Mouse (Mus musculus): ENCODE data around the gene Gpr15. TPM values are rescaled to one million over a fixed set of nuclear protein-coding genes. Genes with fewer than 3 reads are reported as not detected.

Gene Gpr15
- polyA plus RNA-seq, 1 experiment: not detected

DNA sequence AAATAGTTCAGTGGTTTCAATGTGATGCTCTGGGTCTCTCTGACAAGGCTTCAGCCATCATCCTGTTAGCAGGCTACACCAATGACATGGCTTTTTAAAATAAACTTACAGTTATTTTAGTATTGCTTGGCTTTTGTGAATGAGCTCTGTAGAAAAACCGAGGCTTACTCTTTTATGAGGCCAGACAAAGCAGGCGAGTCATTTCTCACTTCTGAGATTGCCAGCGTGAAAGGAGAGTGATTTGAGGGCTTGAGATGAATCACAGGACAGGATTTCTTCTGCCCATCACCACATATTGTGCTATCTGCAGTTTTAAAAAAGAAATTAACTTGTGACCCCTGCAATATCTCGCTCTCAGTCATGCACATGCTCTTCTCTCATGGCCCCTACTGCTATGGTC lies 3.9 kb downstream of the Gpr15 start:
- H3K9ac ChIP-seq (ENCODE audit: low read depth, poor library complexity, severe bottlenecking): no peak overlapping the region
- no peak overlapping the region for H3K4me3 ChIP-seq (ENCODE audit: low read depth, low read length)
- no peak overlapping the region for H3K27ac ChIP-seq (ENCODE audit: insufficient read depth, low read length)
- H3K4me1 ChIP-seq (ENCODE audit: control insufficient read depth, insufficient read depth, low read length): no peaks in the 10 kb centered on the region
- H3K36me3 ChIP-seq (ENCODE audit: control insufficient read depth, insufficient read depth, low read length, poor library complexity, severe bottlenecking): no peaks in the 10 kb centered on the region
- TF ChIP-seq POLR2A (IDR thresholded peaks at IDR 0.05; ENCODE audit: insufficient read depth, low read length): no peak
- no peak for TF ChIP-seq CTCF (IDR thresholded peaks at IDR 0.05; ENCODE audit: low read depth, low read length)
- no peak for TF ChIP-seq EP300 (IDR thresholded peaks at IDR 0.05; ENCODE audit: insufficient read depth, low read depth, low read length)
- no peaks in the 10 kb centered on the region for H3K9me3 ChIP-seq (replicated peaks; ENCODE audit: control insufficient read depth, insufficient read depth, low read length, poor library complexity, severe bottlenecking)
- no peaks in the 10 kb centered on the region for H3K27me3 ChIP-seq (ENCODE audit: control insufficient read depth, insufficient read depth, low read length, poor library complexity, severe bottlenecking)

DNA sequence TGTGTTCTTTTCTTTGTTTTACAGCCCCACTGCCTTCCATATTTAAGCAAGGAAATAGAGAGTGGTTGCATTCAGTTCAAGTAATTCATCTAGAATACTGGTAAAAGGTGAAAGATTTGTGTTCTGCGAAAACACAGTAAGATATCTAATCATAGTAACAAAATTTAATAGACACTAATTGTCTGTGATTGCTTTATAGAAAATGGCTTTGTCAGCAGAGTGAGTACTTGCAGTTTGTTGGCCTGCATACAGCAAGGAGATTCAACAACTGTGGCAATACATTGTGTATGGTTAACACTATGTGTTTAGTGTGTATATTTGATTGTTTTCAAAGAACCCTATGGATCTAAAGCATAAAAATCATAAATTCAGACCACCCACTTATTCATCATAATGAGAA lies 5.7 kb downstream of the Gpr15 start:
- no peaks in the 10 kb centered on the region for H3K27me3 ChIP-seq (ENCODE audit: control insufficient read depth, insufficient read depth, low read length, poor library complexity, severe bottlenecking)
- H3K36me3 ChIP-seq (ENCODE audit: control insufficient read depth, insufficient read depth, low read length, poor library complexity, severe bottlenecking): no peaks in the 10 kb centered on the region
- TF ChIP-seq EP300 (IDR thresholded peaks at IDR 0.05; ENCODE audit: insufficient read depth, low read depth, low read length): no peak
- TF ChIP-seq POLR2A (IDR thresholded peaks at IDR 0.05; ENCODE audit: insufficient read depth, low read length): no peak
- TF ChIP-seq CTCF (IDR thresholded peaks at IDR 0.05; ENCODE audit: low read depth, low read length): no peak

DNA sequence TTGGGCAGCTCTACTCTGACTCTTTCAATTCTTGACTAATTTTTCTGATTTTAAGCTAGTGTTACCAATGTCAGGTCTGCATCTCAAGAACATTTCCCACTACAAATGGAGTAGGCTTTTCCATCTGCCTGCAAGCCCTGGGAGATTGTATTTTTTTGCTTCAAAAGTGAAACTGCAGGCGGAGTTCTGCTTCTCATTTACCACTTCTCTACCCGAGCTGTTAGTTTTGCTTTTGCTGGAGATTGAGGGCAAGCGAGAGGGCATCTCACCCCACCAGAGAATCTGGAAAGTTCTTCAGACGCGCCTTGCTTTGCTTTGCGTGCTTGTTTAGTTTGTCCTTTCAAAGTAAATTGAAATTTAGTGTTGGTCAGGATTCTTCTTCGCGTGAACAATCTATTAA lies 6.6 kb downstream of the Gpr15 start:
- no peak overlapping the region for H3K4me3 ChIP-seq (ENCODE audit: low read depth, low read length)
- H3K9me3 ChIP-seq (replicated peaks; ENCODE audit: control insufficient read depth, insufficient read depth, low read length, poor library complexity, severe bottlenecking): no peaks in the 10 kb centered on the region
- H3K9ac ChIP-seq (ENCODE audit: low read depth, poor library complexity, severe bottlenecking): no peak overlapping the region
- no peaks in the 10 kb centered on the region for H3K27me3 ChIP-seq (ENCODE audit: control insufficient read depth, insufficient read depth, low read length, poor library complexity, severe bottlenecking)
- H3K36me3 ChIP-seq (ENCODE audit: control insufficient read depth, insufficient read depth, low read length, poor library complexity, severe bottlenecking): no peaks in the 10 kb centered on the region
- TF ChIP-seq EP300 (IDR thresholded peaks at IDR 0.05; ENCODE audit: insufficient read depth, low read depth, low read length): no peak
- TF ChIP-seq POLR2A (IDR thresholded peaks at IDR 0.05; ENCODE audit: insufficient read depth, low read length): no peak
- TF ChIP-seq CTCF (IDR thresholded peaks at IDR 0.05; ENCODE audit: low read depth, low read length): no peak
- no peak overlapping the region for H3K27ac ChIP-seq (ENCODE audit: insufficient read depth, low read length)
- H3K4me1 ChIP-seq (ENCODE audit: control insufficient read depth, insufficient read depth, low read length): no peaks in the 10 kb centered on the region

More for the DNA sequence above, 5.7 kb downstream of the Gpr15 start:
- Histone ChIP-seq H3K4me1 (ENCODE audit: control insufficient read depth, insufficient read depth, low read length) (no peaks in the 10 kb centered on the region), H3K4me3 (ENCODE audit: low read depth, low read length) (no peak overlapping the region), H3K9ac (ENCODE audit: low read depth, poor library complexity, severe bottlenecking) (no peak overlapping the region), H3K9me3 (replicated peaks; ENCODE audit: control insufficient read depth, insufficient read depth, low read length, poor library complexity, severe bottlenecking) (no peaks in the 10 kb centered on the region), H3K27ac (ENCODE audit: insufficient read depth, low read length) (no peak overlapping the region)

DNA sequence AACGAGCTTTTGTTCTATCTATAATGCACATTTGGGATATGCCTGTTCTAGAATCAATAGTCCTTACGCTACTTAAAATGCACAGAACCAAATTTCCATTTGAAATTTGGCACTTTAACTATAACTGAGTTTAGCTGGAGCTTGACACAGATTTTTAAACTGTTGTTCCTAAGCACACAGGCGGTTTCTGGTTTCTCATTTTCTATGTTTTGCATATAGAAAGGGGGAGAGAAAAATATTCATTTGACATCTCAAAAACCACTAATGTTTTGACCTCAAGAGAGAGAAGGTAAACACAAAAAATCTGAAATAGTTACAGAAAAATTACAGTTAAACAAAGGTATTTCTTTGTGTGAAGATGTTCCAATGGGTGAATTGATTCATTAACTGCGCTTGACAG lies 9.3 kb downstream of the Gpr15 start:
- Histone ChIP-seq H3K4me3 (ENCODE audit: low read depth, low read length) (no peak overlapping the region), H3K27ac (ENCODE audit: insufficient read depth, low read length) (no peak overlapping the region), H3K36me3 (ENCODE audit: control insufficient read depth, insufficient read depth, low read length, poor library complexity, severe bottlenecking) (no peaks in the 10 kb centered on the region), H3K9me3 (replicated peaks; ENCODE audit: control insufficient read depth, insufficient read depth, low read length, poor library complexity, severe bottlenecking) (no peaks in the 10 kb centered on the region), H3K27me3 (ENCODE audit: control insufficient read depth, insufficient read depth, low read length, poor library complexity, severe bottlenecking) (no peaks in the 10 kb centered on the region), H3K9ac (ENCODE audit: low read depth, poor library complexity, severe bottlenecking) (no peak overlapping the region), H3K4me1 (ENCODE audit: control insufficient read depth, insufficient read depth, low read length) (no peaks in the 10 kb centered on the region)
- TF ChIP-seq POLR2A (IDR thresholded peaks at IDR 0.05; ENCODE audit: insufficient read depth, low read length): no peak
- TF ChIP-seq CTCF (IDR thresholded peaks at IDR 0.05; ENCODE audit: low read depth, low read length): no peak
- no peak for TF ChIP-seq EP300 (IDR thresholded peaks at IDR 0.05; ENCODE audit: insufficient read depth, low read depth, low read length)

DNA sequence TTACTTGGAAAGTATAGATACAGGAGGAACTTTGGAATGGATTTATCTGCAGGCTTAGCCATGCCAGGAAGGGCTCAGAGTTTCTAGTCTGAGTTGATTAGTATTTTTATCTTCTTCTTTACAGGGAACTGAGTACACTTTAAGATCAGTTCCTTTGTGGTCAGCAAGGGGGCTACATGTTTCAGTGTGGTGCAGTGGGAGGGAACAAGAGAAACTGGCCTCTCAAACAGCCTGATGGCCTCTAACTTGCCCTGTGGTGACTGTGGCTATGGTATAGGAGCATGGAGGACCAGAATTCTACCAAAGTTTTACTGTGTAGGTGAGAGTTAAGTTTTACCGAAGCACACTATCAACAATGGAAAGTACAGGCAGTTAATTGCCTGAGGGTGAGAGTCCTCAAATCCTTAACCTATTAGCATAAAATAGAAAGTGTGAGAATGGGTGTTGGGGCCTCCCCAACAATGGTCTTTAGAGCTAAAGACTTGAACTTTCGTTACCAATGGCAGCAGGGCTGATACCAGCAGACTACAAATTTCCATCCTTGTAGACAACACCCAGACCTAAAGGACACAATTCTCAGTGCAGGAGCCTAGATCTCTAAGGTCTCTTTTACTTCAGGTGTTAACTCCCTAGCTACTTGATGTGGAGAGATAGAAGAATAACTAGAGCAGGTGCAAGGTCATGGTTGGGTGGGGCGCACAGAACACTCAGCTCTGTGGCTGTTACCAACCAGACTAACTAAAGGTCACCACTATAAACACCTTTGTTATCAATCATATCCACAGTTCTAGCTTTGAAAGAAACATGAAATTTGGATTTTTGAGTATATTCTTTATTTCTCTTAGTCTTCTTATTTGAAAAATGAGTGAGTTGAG lies 10.0 kb downstream of the Gpr15 start:
- Histone ChIP-seq H3K36me3 (ENCODE audit: control insufficient read depth, insufficient read depth, low read length, poor library complexity, severe bottlenecking) (no peaks in the 10 kb centered on the region), H3K9ac (ENCODE audit: low read depth, poor library complexity, severe bottlenecking) (no peak overlapping the region), H3K27me3 (ENCODE audit: control insufficient read depth, insufficient read depth, low read length, poor library complexity, severe bottlenecking) (no peaks in the 10 kb centered on the region), H3K4me1 (ENCODE audit: control insufficient read depth, insufficient read depth, low read length) (no peaks in the 10 kb centered on the region), H3K4me3 (ENCODE audit: low read depth, low read length) (no peak overlapping the region), H3K9me3 (replicated peaks; ENCODE audit: control insufficient read depth, insufficient read depth, low read length, poor library complexity, severe bottlenecking) (no peaks in the 10 kb centered on the region), H3K27ac (ENCODE audit: insufficient read depth, low read length) (no peak overlapping the region)
- TF ChIP-seq CTCF (IDR thresholded peaks at IDR 0.05; ENCODE audit: low read depth, low read length) (no peak), POLR2A (IDR thresholded peaks at IDR 0.05; ENCODE audit: insufficient read depth, low read length) (no peak), EP300 (IDR thresholded peaks at IDR 0.05; ENCODE audit: insufficient read depth, low read depth, low read length) (no peak)

DNA sequence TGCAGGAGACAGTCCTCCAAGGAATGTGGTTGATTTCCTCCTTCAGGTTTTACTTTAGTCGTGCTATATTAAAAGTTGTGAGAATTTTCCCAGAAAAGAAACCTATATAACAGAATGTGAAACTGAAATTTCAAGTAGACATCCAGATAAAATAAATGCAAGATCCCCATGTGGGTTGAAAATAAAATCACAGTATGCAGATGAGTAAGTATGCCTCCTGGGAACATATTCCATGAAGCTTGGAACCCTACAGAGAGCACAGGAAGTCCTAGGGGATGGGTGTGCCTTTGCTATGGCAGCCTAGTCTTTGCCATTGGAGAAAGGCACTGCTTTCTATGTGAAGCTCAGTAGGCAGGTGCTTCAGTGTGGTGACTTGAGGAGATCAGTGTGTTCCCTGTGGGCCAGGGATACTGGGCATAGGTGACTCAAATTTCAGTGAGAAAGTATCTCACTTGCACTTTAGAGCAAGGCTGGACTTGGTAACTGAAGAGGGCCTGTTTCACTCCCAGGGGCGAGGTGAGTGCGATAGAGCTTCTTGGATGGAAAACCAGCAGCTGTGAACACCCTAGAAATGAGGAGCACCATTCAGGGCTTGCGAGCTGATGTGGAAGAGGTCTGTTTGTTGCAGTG lies 11.5 kb downstream of the Gpr15 start:
- Histone ChIP-seq H3K4me3 (ENCODE audit: low read depth, low read length) (no peak overlapping the region), H3K9me3 (replicated peaks; ENCODE audit: control insufficient read depth, insufficient read depth, low read length, poor library complexity, severe bottlenecking) (no peaks in the 10 kb centered on the region)
- no peak for TF ChIP-seq POLR2A (IDR thresholded peaks at IDR 0.05; ENCODE audit: insufficient read depth, low read length)
- TF ChIP-seq CTCF (IDR thresholded peaks at IDR 0.05; ENCODE audit: low read depth, low read length): no peak

More for the DNA sequence above, 11.5 kb downstream of the Gpr15 start:
- Histone ChIP-seq H3K27me3 (ENCODE audit: control insufficient read depth, insufficient read depth, low read length, poor library complexity, severe bottlenecking) (no peaks in the 10 kb centered on the region), H3K4me1 (ENCODE audit: control insufficient read depth, insufficient read depth, low read length) (no peaks in the 10 kb centered on the region), H3K9ac (ENCODE audit: low read depth, poor library complexity, severe bottlenecking) (no peak overlapping the region), H3K27ac (ENCODE audit: insufficient read depth, low read length) (no peak overlapping the region), H3K36me3 (ENCODE audit: control insufficient read depth, insufficient read depth, low read length, poor library complexity, severe bottlenecking) (no peaks in the 10 kb centered on the region)

Measured in ES-Bruce4 (cell line).